Mouse (Mus musculus): ENCODE results near the gene Fam117a.

Fam117a gene

DNA sequence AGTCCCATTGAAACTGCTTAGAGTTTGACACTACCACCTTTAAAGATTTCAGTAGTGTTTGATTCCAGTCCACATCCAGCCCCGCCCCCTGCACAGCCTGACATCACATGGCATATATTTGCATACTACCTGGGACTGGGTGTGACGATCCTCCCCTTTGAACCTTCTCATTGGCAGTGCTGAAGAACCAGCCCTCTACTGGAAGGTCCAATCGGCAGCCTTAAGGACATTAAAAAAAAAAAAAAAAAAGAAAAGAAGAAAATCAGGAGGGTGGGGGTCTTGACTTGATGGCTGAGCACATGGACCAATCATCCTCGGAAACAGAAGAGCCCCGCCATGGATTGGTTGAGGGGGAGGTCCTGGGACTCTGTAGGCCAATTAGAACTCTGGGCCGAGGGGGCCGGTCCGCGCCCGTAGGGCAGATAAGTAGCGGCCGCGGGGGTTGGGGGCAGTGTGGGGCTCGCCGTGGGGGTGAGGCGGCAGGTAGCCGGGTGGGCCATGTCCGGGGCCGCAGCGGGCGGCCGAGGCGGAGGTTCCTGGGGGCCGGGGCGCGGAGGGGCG, at the start of gene Fam117a:
Fam117a (plus strand) TSS at position 451 of the 561 bp plus-strand sequence.
- peak; percentile 94 for DNase-seq

- DNase-seq: no peak
These were observed 44.8 kb upstream of the Fam117a start for GRCm38 (mm10) chr11:95291998-95292397.

DNA sequence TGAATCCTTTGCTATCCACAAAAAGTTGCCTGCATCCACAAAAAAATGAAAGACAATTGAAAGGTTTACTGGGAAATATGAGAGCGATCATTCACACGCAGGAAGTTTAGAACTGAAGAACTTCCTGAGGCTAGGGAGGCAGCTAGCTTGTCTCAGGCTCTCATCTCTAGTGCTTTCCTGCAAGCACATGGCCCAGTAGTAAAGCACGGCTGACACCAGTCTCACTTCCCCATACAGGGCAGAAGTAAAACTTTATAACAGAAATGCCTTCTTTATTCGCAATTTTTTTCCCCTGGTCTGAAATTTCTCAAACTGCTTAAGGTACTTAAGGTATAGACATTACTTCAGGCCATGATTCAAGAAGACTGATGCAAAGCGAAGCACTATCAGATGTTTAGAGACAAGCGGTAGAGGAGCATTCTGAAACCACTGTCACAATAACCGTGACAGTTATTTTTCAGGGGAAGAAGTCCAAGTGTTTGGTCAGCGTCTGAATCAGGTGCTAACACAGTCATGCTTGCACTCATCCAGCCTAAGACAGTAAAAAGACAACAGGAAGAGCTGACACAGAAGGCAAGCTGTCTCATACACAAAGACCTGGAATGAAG, 43.7 kb upstream of the Fam117a start:
- DNase-seq: no peak

DNA sequence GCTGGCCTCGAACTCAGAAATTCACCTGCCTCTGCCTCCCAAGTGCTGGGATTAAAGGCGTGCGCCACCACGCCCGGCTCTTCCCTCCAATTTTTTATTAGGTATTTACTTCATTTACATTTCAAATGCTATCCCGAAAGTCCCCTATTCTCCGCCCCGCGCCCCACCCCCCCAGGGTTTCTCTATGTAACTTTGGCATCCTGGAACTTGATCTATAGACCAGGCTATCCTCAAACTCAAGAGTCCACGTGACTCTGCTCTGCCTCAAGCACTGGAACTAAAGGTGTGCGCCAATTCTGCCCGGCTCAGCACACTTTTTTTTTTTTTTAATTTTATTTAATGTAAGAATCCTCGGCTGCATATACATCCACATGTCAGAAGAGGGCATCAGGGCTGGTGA, 41.1 kb upstream of the Fam117a start:
- DNase-seq: no peak

DNA sequence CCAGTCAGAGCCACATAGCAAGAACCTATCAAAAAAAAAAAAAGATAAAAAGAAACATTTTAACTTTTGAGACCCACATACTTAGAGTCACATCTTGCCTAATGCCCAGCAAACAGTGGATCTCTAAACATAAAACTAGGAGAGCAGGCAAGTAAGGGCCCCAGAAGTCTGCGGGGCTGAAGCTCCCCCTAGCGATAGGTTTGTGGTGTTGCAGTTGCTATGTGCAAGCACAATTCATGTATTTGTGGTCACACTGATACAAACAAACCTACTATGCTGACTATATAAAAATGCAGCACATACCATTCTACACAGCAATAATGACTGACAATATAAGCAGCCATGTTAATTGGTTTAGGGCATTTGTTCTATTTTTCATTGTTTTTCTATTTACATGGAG, 38.7 kb upstream of the Fam117a start:
- no peak for DNase-seq

- no peak for DNase-seq
These were observed 36.9 kb upstream of the Fam117a start for GRCm38 (mm10) chr11:95299886-95300285.

DNA sequence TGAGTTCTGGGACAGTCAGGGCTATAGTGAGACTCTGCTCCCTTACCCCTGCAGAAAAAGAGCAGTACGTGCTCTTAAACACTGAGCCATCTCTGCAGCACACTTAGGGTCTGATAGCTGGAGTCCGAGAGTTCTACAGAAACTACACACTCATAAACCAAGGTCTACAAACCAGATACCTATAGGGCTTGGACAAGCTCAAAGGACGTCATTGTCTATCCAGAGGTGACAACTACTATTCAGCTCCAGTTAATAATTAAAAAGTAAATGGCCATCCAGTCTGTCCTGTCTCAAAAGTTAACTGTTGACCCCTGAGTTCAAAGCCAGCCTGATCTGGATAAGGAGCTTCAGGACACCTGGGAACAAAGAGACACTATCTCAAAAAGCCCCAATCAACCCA, 35.0 kb upstream of the Fam117a start:
- DNase-seq: no peak

GRCm38 (mm10) chr11:95305600-95305999, 31.2 kb upstream of the Fam117a start:
- no peak for DNase-seq

- peak; percentile 24 for DNase-seq
These were observed 29.3 kb upstream of the Fam117a start for GRCm38 (mm10) chr11:95307526-95307925.

DNA sequence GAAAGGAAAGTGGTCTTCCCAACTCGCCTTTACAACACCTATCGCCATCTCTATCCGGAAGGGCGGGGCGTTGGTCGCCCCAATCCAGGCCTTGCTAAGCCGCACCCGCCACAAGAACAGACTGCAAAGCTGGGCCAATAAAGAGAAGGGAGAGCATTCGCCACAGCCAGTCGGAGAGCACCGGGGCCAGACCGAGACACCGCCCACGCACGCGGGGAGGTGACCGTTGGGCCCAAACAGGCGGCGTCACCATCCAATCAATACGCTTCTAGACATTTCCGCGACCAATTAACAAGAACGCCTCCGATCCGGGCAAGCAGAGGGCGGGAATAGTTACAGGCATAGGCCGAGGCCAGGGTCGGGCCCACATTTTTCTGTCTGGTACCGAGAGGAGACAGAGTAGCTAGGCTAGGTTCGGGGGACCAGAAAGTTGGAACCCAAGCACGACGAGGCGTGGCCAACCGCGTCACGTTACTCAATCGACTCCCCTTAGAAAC, 27.3 kb upstream of the Fam117a start:
- DNase-seq: peak; percentile 99

- peak; percentile 99 for DNase-seq
These were observed 26.7 kb upstream of the Fam117a start, which contains the start of gene Kat7 for GRCm38 (mm10) chr11:95310007-95310647. Gene Kat7, minus strand, starts transcription at chr11:95310246.

DNA sequence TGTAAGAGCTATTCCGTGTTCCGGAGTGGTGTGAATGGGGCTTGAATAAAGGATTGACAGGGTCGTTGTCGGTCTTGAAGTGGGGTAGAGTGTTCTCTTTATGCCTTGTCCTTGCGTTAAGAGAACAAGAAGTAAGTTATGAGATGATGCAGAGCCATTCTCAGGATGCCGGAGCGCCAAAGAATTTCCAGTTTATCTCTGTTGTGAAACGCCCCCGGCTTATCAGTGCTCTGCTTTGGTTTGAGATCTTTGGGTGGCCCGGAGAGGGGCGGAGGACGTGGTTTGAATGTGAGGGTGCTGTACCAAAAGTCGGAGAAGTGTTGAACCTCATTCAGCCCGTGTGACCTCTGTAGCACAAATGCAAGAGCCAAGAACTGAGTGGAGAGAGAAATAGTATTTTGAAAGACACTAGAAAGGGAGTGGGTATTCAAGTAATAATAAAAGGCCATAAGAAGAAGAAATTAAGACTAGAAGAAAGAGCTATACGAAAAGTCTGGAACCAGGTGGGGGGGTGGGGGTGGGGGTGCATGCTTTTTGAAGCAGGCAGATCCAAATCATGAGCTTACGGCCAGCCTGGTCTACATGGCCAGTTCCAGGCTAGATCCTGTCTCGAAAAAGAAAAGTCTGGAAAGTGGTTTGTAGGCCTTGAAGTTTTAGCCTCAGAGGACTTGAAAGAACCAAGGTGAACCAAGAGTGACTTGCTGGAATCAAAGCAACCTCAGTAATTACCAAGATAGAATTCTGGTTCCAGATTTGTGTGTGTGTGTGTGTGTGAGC, 26.0 kb upstream of the Fam117a start:
- peak; percentile 51 for DNase-seq

- DNase-seq: no peak
These were observed 25.4 kb upstream of the Fam117a start for GRCm38 (mm10) chr11:95311425-95311807.

GRCm38 (mm10) chr11:95315215-95315955, 21.4 kb upstream of the Fam117a start:
- DNase-seq: no peak

GRCm38 (mm10) chr11:95318116-95318515, 18.7 kb upstream of the Fam117a start:
- DNase-seq: no peak

GRCm38 (mm10) chr11:95319506-95319905, 17.3 kb upstream of the Fam117a start:
- no peak for DNase-seq

GRCm38 (mm10) chr11:95320010-95320409, 16.8 kb upstream of the Fam117a start:
- no peak for DNase-seq

GRCm38 (mm10) chr11:95324181-95324580, 12.6 kb upstream of the Fam117a start:
- no peak for DNase-seq

DNA sequence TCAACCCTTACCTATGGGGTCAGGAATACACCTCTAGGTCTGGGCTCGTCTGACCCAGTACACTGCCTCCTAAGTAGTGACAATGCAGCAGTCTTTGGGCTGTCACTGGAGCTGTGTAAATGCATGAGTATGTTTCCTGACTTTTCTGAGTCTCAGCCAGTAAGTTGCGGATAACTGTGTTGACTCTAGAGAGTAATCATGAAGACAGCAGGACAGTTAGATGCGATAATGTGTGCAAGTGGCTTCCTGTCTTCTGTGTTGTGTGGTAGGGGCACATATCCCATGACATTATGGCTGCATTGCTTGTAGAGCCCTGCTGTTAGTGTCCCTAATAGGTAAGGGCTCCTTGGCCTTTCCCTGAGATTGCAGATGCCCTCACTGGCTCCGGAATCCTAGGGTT, 11.0 kb upstream of the Fam117a start:
- no peak for DNase-seq

DNA sequence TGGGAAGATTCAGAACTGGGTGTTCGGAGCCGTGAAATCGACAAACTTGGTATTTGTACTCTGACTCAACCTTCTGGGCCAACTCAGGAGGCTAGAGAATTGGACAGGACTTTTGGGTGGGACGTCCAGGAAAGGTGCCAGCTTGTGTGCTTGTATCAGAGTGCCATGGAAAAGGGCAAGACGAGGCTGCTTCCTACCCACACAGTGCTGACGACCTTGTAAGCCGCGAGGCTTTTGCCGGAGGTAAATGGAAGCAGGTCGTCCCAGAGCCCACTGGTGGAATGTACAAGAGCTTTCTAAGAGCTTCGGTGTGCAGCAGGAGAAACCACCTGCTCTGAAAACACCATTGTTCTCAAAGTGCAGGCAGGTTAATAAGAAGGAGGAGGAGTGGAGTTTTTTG, 10.6 kb upstream of the Fam117a start:
- DNase-seq: no peak

DNA sequence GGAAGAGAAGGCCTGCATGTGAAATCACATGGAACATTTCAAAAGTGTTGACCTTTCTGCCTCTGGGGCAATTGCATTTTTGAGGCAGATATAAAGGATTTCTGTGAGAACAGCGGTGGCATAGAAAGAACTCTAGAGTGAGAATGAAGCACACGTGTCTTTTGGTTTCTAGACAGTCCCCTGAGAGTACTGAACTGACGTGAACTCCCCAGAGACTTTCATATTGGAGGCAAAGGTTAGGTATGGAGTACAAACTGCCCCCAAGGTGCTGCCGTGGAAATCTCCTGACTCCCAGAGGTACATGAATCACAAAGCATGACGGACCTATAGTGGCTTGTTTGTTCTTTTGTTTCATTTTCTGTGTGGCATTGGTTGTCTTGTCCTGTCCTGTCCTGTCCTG, 8.2 kb upstream of the Fam117a start:
- no peak for DNase-seq

DNA sequence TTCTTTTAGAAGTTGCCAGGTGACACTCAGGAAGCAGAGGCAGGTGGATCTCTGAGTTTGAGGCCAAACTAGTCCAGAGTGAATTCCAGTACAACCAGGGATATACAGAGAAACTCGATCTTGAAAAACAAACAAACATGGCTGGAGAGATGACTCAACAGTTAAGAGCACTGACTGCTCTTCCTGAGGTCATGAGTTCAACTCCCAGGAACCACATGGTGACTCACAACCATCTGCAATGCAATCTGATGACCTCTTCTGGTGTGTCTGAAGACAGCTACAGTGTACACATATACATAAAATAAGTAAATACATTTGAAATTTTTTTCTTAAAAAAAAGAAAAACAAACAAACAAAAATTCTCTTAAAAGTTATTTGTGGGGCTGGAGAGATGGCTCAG, 6.2 kb upstream of the Fam117a start:
- DNase-seq: no peak

GRCm38 (mm10) chr11:95333209-95333608, 3.6 kb upstream of the Fam117a start:
- no peak for DNase-seq

Measured in kidney, adult 11 months (tissue).